In genomic region chr10:96621361-96621945, GRCm38 (mm10) we compare ENCODE assay signal across 8 mouse cellular contexts. TPM values are rescaled to one million over a fixed set of nuclear protein-coding genes. Genes with fewer than 3 reads are reported as not detected.
DNase-seq lines count a peak whose midpoint lies in the region; ATAC-seq and TF ChIP-seq lines count a peak whose summit lies in the region.

No protein-coding gene starts in this region.

- peak overlapping the region; percentile 21; the same call in 1 of the 2 replicates for H3K27ac ChIP-seq in heart, embryonic 15.5 days
- H3K27ac ChIP-seq in CH12.LX (ENCODE audit: insufficient read depth, low read depth) = no peak overlapping the region
- H3K27ac ChIP-seq in forebrain, embryonic 13.5 days = no peak overlapping the region
- no peak overlapping the region for H3K27ac ChIP-seq in midbrain, embryonic 11.5 days (ENCODE audit: low read depth, low read length)

- peak overlapping the region; percentile 66 for H3K4me2 ChIP-seq in heart, embryonic 15.5 days
- peak overlapping the region; percentile 88 for H3K4me2 ChIP-seq in CH12.LX (ENCODE audit: insufficient read depth, low read depth, poor library complexity, severe bottlenecking)
- peak overlapping the region; percentile 90 for H3K4me2 ChIP-seq in forebrain, embryonic 13.5 days
- peak overlapping the region; percentile 81 for H3K4me2 ChIP-seq in midbrain, embryonic 11.5 days

- in situ Hi-C loops in CH12.LX (cut with MboI; ENCODE audit: low pct_ligation_motif_present, low pct_unique_long_range_greater_than_20kb, low sequenced_read_pairs) = loop anchor here (10.0 to 25.0 kb wide), 4 partner anchors 103 to 691 kb away; no protein-coding TSS in a partner anchor

- peaks cover 11% of the 10 kb centered on the region; the same call in 1 of the 2 replicates for H3K36me3 ChIP-seq in heart, embryonic 15.5 days
- peaks cover 9 to 39% of the 10 kb centered on the region in 2 experiments for H3K36me3 ChIP-seq in CH12.LX (replicated peaks in 1 of 2; ENCODE audit: control insufficient read depth in 1 of 2, insufficient read depth in 1 of 2, low read length in 1 of 2)
- H3K36me3 ChIP-seq in forebrain, embryonic 13.5 days (ENCODE audit: poor library complexity, severe bottlenecking) = peaks cover 33% of the 10 kb centered on the region
- peaks cover 6% of the 10 kb centered on the region for H3K36me3 ChIP-seq in midbrain, embryonic 11.5 days (ENCODE audit: control insufficient read depth, insufficient read depth, low read length)

- peaks cover 45% of the 10 kb centered on the region for H3K4me1 ChIP-seq in heart, embryonic 15.5 days (replicated peaks)
- peaks cover 14 to 51% of the 10 kb centered on the region in 2 experiments for H3K4me1 ChIP-seq in CH12.LX (ENCODE audit: control insufficient read depth in 1 of 2, insufficient read depth in 2 of 2)
- H3K4me1 ChIP-seq in forebrain, embryonic 13.5 days = peaks cover 64% of the 10 kb centered on the region
- peaks cover 19% of the 10 kb centered on the region for H3K4me1 ChIP-seq in midbrain, embryonic 11.5 days (ENCODE audit: control insufficient read depth, insufficient read depth, low read length)

- dilution Hi-C loops in CH12.LX (cut with MboI; ENCODE audit: extremely low pct_ligation_motif_present, extremely low pct_unique_long_range_greater_than_20kb, low sequenced_read_pairs) = no loop called here

- H3K27me3 ChIP-seq in heart, embryonic 15.5 days = no peaks in the 10 kb centered on the region
- no peaks in the 10 kb centered on the region for H3K27me3 ChIP-seq in CH12.LX (replicated peaks)
- H3K27me3 ChIP-seq in forebrain, embryonic 13.5 days = no peaks in the 10 kb centered on the region
- no peaks in the 10 kb centered on the region for H3K27me3 ChIP-seq in midbrain, embryonic 11.5 days (ENCODE audit: control insufficient read depth, insufficient read depth, low read length)

- intact Hi-C loops in left cerebral cortex, postnatal 10 days (cut with DNase I) = loop anchor here (5.0 kb wide), 2 partner anchors 316 to 691 kb away; no protein-coding TSS in a partner anchor

- H3K4me3 ChIP-seq in heart, embryonic 15.5 days = peak overlapping the region; percentile 50
- peak overlapping the region in 2 of 3 experiments; percentile 48 to 61 for H3K4me3 ChIP-seq in CH12.LX (replicated peaks in 1 of 3; ENCODE audit: low read depth in 2 of 3, low read length in 2 of 3, poor library complexity in 1 of 3)
- peak overlapping the region; percentile 59 for H3K4me3 ChIP-seq in forebrain, embryonic 13.5 days
- peak overlapping the region; percentile 44 for H3K4me3 ChIP-seq in midbrain, embryonic 11.5 days (ENCODE audit: low read depth, low read length)

- ATAC-seq in heart, embryonic 15.5 days (replicated peaks; ENCODE audit: insufficient number of reproducible peaks, insufficient read depth, low FRiP score, low read depth) = no peak
- no peak for ATAC-seq in forebrain, embryonic 13.5 days
- ATAC-seq in midbrain, embryonic 11.5 days (ENCODE audit: low FRiP score) = no peak

- H3K79me2 ChIP-seq in CH12.LX (replicated peaks; ENCODE audit: control insufficient read depth, extremely low read depth, insufficient read depth, poor library complexity, severe bottlenecking) = peaks cover 69% of the 10 kb centered on the region

- no peak for TF ChIP-seq RAD21 in CH12.LX (IDR thresholded peaks at IDR 0.05; ENCODE audit: low read depth, low read length)

- WGBS in heart, embryonic 15.5 days = 67% methylated on average over 4 of the region's 4 CpGs
- WGBS in forebrain, embryonic 13.5 days = 76% methylated on average over 4 of the region's 4 CpGs
- WGBS in midbrain, embryonic 11.5 days = 89% methylated on average over 4 of the region's 4 CpGs

- H3K9me3 ChIP-seq in heart, embryonic 15.5 days (replicated peaks) = no peaks in the 10 kb centered on the region
- H3K9me3 ChIP-seq in CH12.LX (replicated peaks; ENCODE audit: low read length) = no peaks in the 10 kb centered on the region
- H3K9me3 ChIP-seq in forebrain, embryonic 13.5 days (replicated peaks) = no peaks in the 10 kb centered on the region
- no peaks in the 10 kb centered on the region for H3K9me3 ChIP-seq in midbrain, embryonic 11.5 days (ENCODE audit: control insufficient read depth, low read length)

- TF ChIP-seq EP300 in CH12.LX (IDR thresholded peaks at IDR 0.05; ENCODE audit: low read length) = no peak

- 0 out of 2 replicates have a peak overlapping the region, but pooled peaks have one; percentile 29 for H3K9ac ChIP-seq in heart, embryonic 15.5 days
- peak overlapping the region; percentile 54; the same call in 1 of the 2 replicates for H3K9ac ChIP-seq in CH12.LX (ENCODE audit: insufficient read depth, low read depth)
- peak overlapping the region; percentile 58 for H3K9ac ChIP-seq in forebrain, embryonic 13.5 days
- no peak overlapping the region for H3K9ac ChIP-seq in midbrain, embryonic 11.5 days (ENCODE audit: low read length)

- TF ChIP-seq CTCF in CH12.LX (conservative IDR thresholded peaks at IDR 0.05 in 1 of 2, IDR thresholded peaks at IDR 0.05 in 1 of 2; ENCODE audit: low read depth in 2 of 2, low read length in 2 of 2) = no peak

- no peak for DNase-seq in heart, adult 8-10 months (ENCODE audit: low spot score)
- DNase-seq in CH12.LX (ENCODE audit: extremely low read depth) = no peak
- peak; percentile 85 for DNase-seq in midbrain, embryonic 11.5 days (ENCODE audit: low spot score, missing footprints)
- no peak for DNase-seq in adrenal gland, adult 8-10 months
- DNase-seq in left cerebral cortex, postnatal 10 days (ENCODE audit: extremely low spot score in 1 of 2, low spot score in 2 of 2) = no peak
- DNase-seq in layer of hippocampus, postnatal 36 days = no peak

- no peak for TF ChIP-seq POLR2A in CH12.LX (IDR thresholded peaks at IDR 0.05; ENCODE audit: low read depth, low read length)

TF ChIP-seq in CH12.LX, 34 proteins besides CTCF, POLR2A, EP300 and RAD21:
- TF ChIP-seq JUND (conservative IDR thresholded peaks at IDR 0.05; ENCODE audit: low read depth, low read length) (no peak), SIN3A (IDR thresholded peaks at IDR 0.05; ENCODE audit: low read length) (peak; percentile 2; the same call in 1 of the 2 replicates), CHD1 (IDR thresholded peaks at IDR 0.05; ENCODE audit: low read depth, low read length) (peak; percentile 97), NRF1 (IDR thresholded peaks at IDR 0.05; ENCODE audit: low read depth, low read length) (no peak)

RNA-seq across cellular contexts. Expression of gene Btg1, which starts 4.6 kb away (rescaled TPM):
- 48.8 and 56.5 TPM in 2 replicates for polyA plus RNA-seq in heart, embryonic 15.5 days (2015; fragmentation: Nextera tagmentation; extraction: Ambion mirVana)
- total RNA-seq in heart, adult 8-10 months (2022) = 10 to 100 TPM; 28.5 to 34.7 (median 33.2) TPM
- total RNA-seq in CH12.LX (2012; rRNA removed) (17.7 and 25.1 TPM in 2 replicates), CH12.LX (2014; rRNA removed) (15.5 and 15.8 TPM in 2 replicates)
- polyA plus RNA-seq in CH12.LX (2012; ENCODE audit: insufficient read length, low read depth) = 16.8 and 20.5 TPM in 2 replicates
- 52.9 and 55.0 TPM in 2 replicates for polyA plus RNA-seq in forebrain, embryonic 13.5 days (2015; fragmentation: Nextera tagmentation; extraction: Ambion mirVana)
- polyA plus RNA-seq in midbrain, embryonic 11.5 days (2014; fragmentation: Nextera tagmentation; extraction: Ambion mirVana) = 44.7 and 47.5 TPM in 2 replicates
- total RNA-seq in adrenal gland, adult 8-10 months (2022) = 100 to 1,000 TPM; 103 to 173 (median 127) TPM
- 10 to 100 TPM; 33.1 to 33.2 TPM for total RNA-seq in left cerebral cortex, postnatal 10 days (2021)
- 10 to 100 TPM; 50.4 to 52.1 TPM for total RNA-seq in layer of hippocampus, postnatal 36 days (2021)
